Mouse (Mus musculus) ES-Bruce4 (cell line): Measurements from ENCODE around the gene Plk4. TPM values are rescaled to one million over a fixed set of nuclear protein-coding genes. Genes with fewer than 3 reads are reported as not detected.
"Not testable (repeated sequence)": the region's sequence is repeated elsewhere in the genome, so short reads cannot be mapped to it uniquely, and the experiment has no call there.

Experiments used
- H3K27ac ChIP-seq: 2 replicates; pipeline ENCODE4 v1.5.1; 2012; ENCODE audit warnings: low read length, inconsistent platforms; ENCODE audit not compliant: insufficient read depth
- H3K27me3 ChIP-seq: 2 replicates; pipeline ENCODE4 v1.6.1; 2012; ENCODE audit warnings: mild to moderate bottlenecking, low read length, inconsistent platforms; ENCODE audit not compliant: control insufficient read depth, poor library complexity, insufficient read depth, severe bottlenecking
- H3K36me3 ChIP-seq: 2 replicates; pipeline ENCODE4 v1.6.1; 2012; ENCODE audit warnings: inconsistent platforms, mild to moderate bottlenecking, low read length, moderate library complexity; ENCODE audit not compliant: control insufficient read depth, poor library complexity, insufficient read depth, severe bottlenecking
- H3K4me1 ChIP-seq: one replicate; pipeline ENCODE4 v1.8.1; 2011; ENCODE audit warnings: low read length; ENCODE audit not compliant: control insufficient read depth, insufficient read depth
- H3K4me3 ChIP-seq: 2 replicates; pipeline ENCODE4 v1.5.1; 2011; ENCODE audit warnings: low read depth, mild to moderate bottlenecking, low read length
- H3K9ac ChIP-seq: 2 replicates; pipeline ENCODE4 v1.6.1; 2012; ENCODE audit warnings: low read depth, mild to moderate bottlenecking, inconsistent platforms; ENCODE audit not compliant: poor library complexity, severe bottlenecking
- H3K9me3 ChIP-seq: replicated peaks from 2 replicates; pipeline ENCODE4 v1.6.1; 2012; ENCODE audit warnings: mild to moderate bottlenecking, low read length, inconsistent platforms; ENCODE audit not compliant: control insufficient read depth, poor library complexity, insufficient read depth, severe bottlenecking
- CTCF ChIP-seq: IDR thresholded peaks from one replicate; pipeline ENCODE4 v1.8.1; 2011; ENCODE audit warnings: low read depth, low read length
- EP300 ChIP-seq: IDR thresholded peaks from 2 replicates; pipeline ENCODE4 v1.6.1; 2011; ENCODE audit warnings: low read depth, low read length; ENCODE audit not compliant: insufficient read depth
- POLR2A ChIP-seq: IDR thresholded peaks from one replicate; pipeline ENCODE4 v1.8.1; 2011; ENCODE audit warnings: low read length; ENCODE audit not compliant: insufficient read depth
- polyA plus RNA-seq: library from polyadenylated mRNA; stranded (reverse); fragments of >200 nt; gene quantifications from 2 replicates; pipeline ENCODE4 v1.2.4, GENCODE M21; 2011; ENCODE audit warnings: low read depth; ENCODE audit not compliant: missing spikeins, insufficient read depth, insufficient read length

Gene Plk4
- polyA plus RNA-seq, 1 experiment = 59.1 TPM

- H3K4me3 ChIP-seq = peak overlapping the region; percentile 100
- no peaks in the 10 kb centered on the region for H3K27me3 ChIP-seq
- peaks cover 22% of the 10 kb centered on the region for H3K36me3 ChIP-seq
- no peaks in the 10 kb centered on the region for H3K4me1 ChIP-seq
- TF ChIP-seq POLR2A (no peak), EP300 (no peak), CTCF (no peak)
- H3K9ac ChIP-seq = peak overlapping the region; percentile 95
- peak overlapping the region; percentile 78 for H3K27ac ChIP-seq
- no peaks in the 10 kb centered on the region for H3K9me3 ChIP-seq
These were observed 579 bp downstream of the Plk4 start for GRCm38 (mm10) chr3:40800373-40800823.

- Histone ChIP-seq H3K9me3 (no peaks in the 10 kb centered on the region), H3K4me3 (no peak overlapping the region), H3K27me3 (no peaks in the 10 kb centered on the region), H3K4me1 (no peaks in the 10 kb centered on the region), H3K9ac (no peak overlapping the region), H3K27ac (no peak overlapping the region), H3K36me3 (peaks cover 62% of the 10 kb centered on the region)
- TF ChIP-seq POLR2A = no peak
These were observed 7.1 kb downstream of the Plk4 start for GRCm38 (mm10) chr3:40806871-40807270.

- H3K4me1 ChIP-seq = no peaks in the 10 kb centered on the region
- H3K27ac ChIP-seq = no peak overlapping the region
- no peaks in the 10 kb centered on the region for H3K9me3 ChIP-seq
- H3K9ac ChIP-seq = no peak overlapping the region
- TF ChIP-seq EP300 (no peak), CTCF (no peak), POLR2A (no peak)
- no peaks in the 10 kb centered on the region for H3K27me3 ChIP-seq
- peaks cover 66% of the 10 kb centered on the region for H3K36me3 ChIP-seq
- H3K4me3 ChIP-seq = no peak overlapping the region
These were observed 8.9 kb downstream of the Plk4 start for GRCm38 (mm10) chr3:40808686-40809085.

- H3K9ac ChIP-seq = no peak overlapping the region
- no peak for TF ChIP-seq EP300
- TF ChIP-seq CTCF = no peak
- TF ChIP-seq POLR2A = no peak
- H3K27me3 ChIP-seq = no peaks in the 10 kb centered on the region
- H3K36me3 ChIP-seq = peaks cover 73% of the 10 kb centered on the region
- no peaks in the 10 kb centered on the region for H3K9me3 ChIP-seq
- H3K4me1 ChIP-seq = no peaks in the 10 kb centered on the region
- H3K4me3 ChIP-seq = no peak overlapping the region
- H3K27ac ChIP-seq = no peak overlapping the region
These were observed 10.1 kb downstream of the Plk4 start for GRCm38 (mm10) chr3:40809894-40810293.

GRCm38 (mm10) chr3:40813275-40813674 lies 13.5 kb downstream of the Plk4 start:
- no peak overlapping the region for H3K9ac ChIP-seq
- peaks cover 64% of the 10 kb centered on the region for H3K36me3 ChIP-seq
- no peak overlapping the region for H3K27ac ChIP-seq
- H3K27me3 ChIP-seq = no peaks in the 10 kb centered on the region
- no peak for TF ChIP-seq EP300
- TF ChIP-seq CTCF = no peak
- H3K4me1 ChIP-seq = no peaks in the 10 kb centered on the region
- no peak overlapping the region for H3K4me3 ChIP-seq
- H3K9me3 ChIP-seq = no peaks in the 10 kb centered on the region

GRCm38 (mm10) chr3:40845521-40845920 lies 45.7 kb downstream of the Plk4 start:
- H3K4me1 ChIP-seq, H3K27ac ChIP-seq, H3K36me3 ChIP-seq, H3K9me3 ChIP-seq, H3K27me3 ChIP-seq, H3K4me3 ChIP-seq: not testable (repeated sequence)
- H3K9ac ChIP-seq = peak overlapping the region; percentile 84; the same call in 1 of the 2 replicates
